Mouse (Mus musculus) embryonic facial prominence, embryonic 14.5 days (tissue): Measurements from ENCODE around the gene Zfp710. TPM values are rescaled to one million over a fixed set of nuclear protein-coding genes. Genes with fewer than 3 reads are reported as not detected.

ENCODE experiments used
- ATAC-seq: fragments of 200-750 bp; cut with Nextera tagmentation; 2 replicates; pipeline ENCODE4 v1.8.0; 2017; ENCODE audit warnings: low read depth, moderate number of reproducible peaks, moderate TSS enrichment
- DNase-seq: peaks from one replicate; pipeline ENCODE4 v3.0.0-alpha.2; 2015; ENCODE audit warnings: low spot score
- H3K27ac ChIP-seq: fragments of 300-500 bp; sonication (generic); replicated peaks from 2 replicates; pipeline ENCODE4 v1.5.1; 2014; ENCODE audit warnings: low read depth, mild to moderate bottlenecking, low read length, moderate library complexity
- H3K27me3 ChIP-seq: fragments of 300-500 bp; sonication (generic); replicated peaks from 2 replicates; pipeline ENCODE4 v1.6.1; 2014; ENCODE audit warnings: low read length; ENCODE audit not compliant: control insufficient read depth, insufficient read depth
- H3K36me3 ChIP-seq: fragments of 300-500 bp; sonication (generic); 2 replicates; pipeline ENCODE4 v1.6.1; 2014; ENCODE audit warnings: low read length, mixed read lengths; ENCODE audit not compliant: control insufficient read depth, insufficient read depth
- H3K4me1 ChIP-seq: fragments of 300-500 bp; sonication (generic); 2 replicates; pipeline ENCODE4 v1.6.1; 2014; ENCODE audit warnings: antibody characterized with exemption, low read length; ENCODE audit not compliant: control insufficient read depth, insufficient read depth
- H3K4me2 ChIP-seq: fragments of 300-500 bp; sonication (generic); 2 replicates; pipeline ENCODE4 v1.6.1; 2014; ENCODE audit warnings: low read depth, mild to moderate bottlenecking, low read length, moderate library complexity, mixed read lengths
- H3K4me3 ChIP-seq: fragments of 300-500 bp; sonication (generic); 2 replicates; pipeline ENCODE4 v1.5.1; 2014; ENCODE audit warnings: low read depth, mild to moderate bottlenecking, low read length
- H3K9ac ChIP-seq: fragments of 300-500 bp; sonication (generic); 2 replicates; pipeline ENCODE4 v1.6.1; 2014; ENCODE audit warnings: low read depth, mild to moderate bottlenecking, low read length, moderate library complexity, mixed read lengths
- H3K9me3 ChIP-seq: fragments of 300-500 bp; sonication (generic); 2 replicates; pipeline ENCODE4 v1.6.1; 2016; ENCODE audit warnings: low read length; ENCODE audit not compliant: control insufficient read depth
- WGBS: fragments of 180-500 bp; shearing (Covaris S2); extraction: QIAGEN DNeasy Blood & Tissue Kit; methylation state at CpG from one replicate; pipeline ENCODE4 v1.1.7; 2014; 5-methylcytosine and 5-hydroxymethylcytosine counted together
- polyA plus RNA-seq: library from polyadenylated mRNA; unstranded; fragments of >200 nt; fragmentation: Nextera tagmentation; extraction: Ambion mirVana; gene quantifications from 2 replicates; pipeline ENCODE4 v1.2.1, GENCODE M21; 2014

The Zfp710 gene
- polyA plus RNA-seq, 1 experiment from 2014 or later: 14.3 TPM

DNA sequence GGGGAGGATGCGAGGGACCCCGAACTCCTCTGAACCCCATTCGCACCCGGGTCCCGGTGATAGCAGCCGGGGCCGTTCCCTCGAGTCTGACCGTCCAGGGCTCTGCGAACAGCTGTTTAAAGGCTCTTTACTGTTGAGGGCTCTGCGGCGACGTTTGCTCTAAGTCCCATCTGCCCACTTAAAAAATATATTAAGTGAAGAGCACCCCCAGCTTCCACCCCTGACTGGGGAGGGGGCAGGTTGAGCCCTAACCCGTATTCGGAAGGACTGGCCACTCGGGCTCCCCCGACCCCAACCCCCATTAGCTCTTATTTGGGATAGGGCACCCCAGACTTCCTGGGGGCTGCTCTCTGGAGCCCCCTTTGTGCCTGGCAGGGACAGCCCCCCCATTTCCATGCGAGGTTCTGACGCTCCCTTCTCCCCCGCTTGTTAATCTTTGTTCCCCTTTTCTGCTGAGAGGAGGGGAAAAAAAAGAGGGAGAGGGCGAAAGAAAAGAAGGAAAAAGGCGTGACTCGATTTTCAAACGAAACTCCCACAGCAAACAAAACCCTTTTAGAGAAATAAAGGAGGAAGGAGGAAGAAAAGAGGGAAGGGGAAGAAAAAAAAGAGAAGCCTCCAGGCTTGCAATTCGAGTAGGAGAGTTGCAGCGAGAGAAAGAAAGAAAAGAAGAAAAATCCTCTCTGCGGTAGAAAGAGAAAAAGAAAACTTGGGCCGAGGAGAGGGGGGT, 940 bp downstream of the Zfp710 start:
- Histone ChIP-seq H3K27ac (peak overlapping the region; percentile 99), H3K4me3 (peak overlapping the region; percentile 85), H3K27me3 (no peaks in the 10 kb centered on the region), H3K9ac (peak overlapping the region; percentile 90), H3K4me1 (peaks cover 14% of the 10 kb centered on the region; the same call in 1 of the 2 replicates), H3K4me2 (peak overlapping the region; percentile 73), H3K36me3 (no peaks in the 10 kb centered on the region), H3K9me3 (no peaks in the 10 kb centered on the region)
- peak; percentile 7 for ATAC-seq
- WGBS: 1% methylated on average over 27 of the region's 28 CpGs
- DNase-seq: peak; percentile 39

DNA sequence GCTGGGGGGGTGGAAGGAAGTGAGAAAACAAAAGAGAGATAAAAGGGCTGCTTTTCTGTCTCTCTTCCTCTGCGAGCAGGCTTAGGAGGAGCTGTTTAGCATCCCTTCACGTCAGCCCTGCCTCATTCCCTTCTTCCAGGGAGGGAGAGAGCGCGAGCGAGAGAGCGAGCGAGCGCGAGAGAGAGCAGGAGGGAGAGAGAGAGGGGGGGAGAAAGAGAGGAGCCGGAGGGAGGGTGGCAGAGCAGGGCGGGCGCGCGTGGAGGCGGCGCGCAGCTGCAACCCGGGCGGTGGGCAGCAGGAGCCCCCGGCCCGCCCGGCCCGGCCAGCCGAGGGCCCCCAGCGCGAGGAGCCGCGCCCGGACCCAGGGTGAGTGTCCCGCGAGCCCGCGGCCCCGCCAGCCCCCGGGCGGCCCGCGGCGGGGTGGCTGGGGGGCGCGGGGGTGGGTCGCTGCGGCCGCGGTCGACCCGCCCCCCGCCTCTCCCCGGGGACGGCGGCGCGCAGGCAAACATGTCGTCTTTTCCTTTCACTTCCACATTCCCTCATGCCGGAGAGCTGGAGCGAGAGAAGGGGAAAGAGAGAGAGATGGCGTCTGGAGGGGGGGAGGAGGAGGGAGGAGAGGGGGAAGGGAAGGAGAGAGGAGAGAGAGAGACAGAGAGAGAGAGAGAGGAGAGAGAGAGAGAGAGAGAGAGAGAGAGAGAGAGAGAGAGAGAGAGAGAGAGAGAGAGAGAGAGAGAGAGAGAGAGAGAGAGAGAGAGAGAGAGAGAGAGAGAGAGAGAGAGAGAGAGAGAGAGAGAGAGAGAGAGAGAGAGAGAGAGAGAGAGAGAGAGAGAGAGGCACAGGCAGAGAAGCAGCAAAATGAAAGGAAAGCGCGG, 1.7 kb downstream of the Zfp710 start:
- 1% methylated on average over 24 of the region's 59 CpGs for WGBS
- Histone ChIP-seq H3K9ac (peak overlapping the region; percentile 90), H3K9me3 (no peaks in the 10 kb centered on the region), H3K4me2 (peak overlapping the region; percentile 73), H3K27ac (peak overlapping the region; percentile 99), H3K36me3 (no peaks in the 10 kb centered on the region), H3K27me3 (no peaks in the 10 kb centered on the region), H3K4me3 (peak overlapping the region; percentile 85), H3K4me1 (peaks cover 14% of the 10 kb centered on the region; the same call in 1 of the 2 replicates)
- ATAC-seq: peak; percentile 64
- DNase-seq: peak; percentile 89

DNA sequence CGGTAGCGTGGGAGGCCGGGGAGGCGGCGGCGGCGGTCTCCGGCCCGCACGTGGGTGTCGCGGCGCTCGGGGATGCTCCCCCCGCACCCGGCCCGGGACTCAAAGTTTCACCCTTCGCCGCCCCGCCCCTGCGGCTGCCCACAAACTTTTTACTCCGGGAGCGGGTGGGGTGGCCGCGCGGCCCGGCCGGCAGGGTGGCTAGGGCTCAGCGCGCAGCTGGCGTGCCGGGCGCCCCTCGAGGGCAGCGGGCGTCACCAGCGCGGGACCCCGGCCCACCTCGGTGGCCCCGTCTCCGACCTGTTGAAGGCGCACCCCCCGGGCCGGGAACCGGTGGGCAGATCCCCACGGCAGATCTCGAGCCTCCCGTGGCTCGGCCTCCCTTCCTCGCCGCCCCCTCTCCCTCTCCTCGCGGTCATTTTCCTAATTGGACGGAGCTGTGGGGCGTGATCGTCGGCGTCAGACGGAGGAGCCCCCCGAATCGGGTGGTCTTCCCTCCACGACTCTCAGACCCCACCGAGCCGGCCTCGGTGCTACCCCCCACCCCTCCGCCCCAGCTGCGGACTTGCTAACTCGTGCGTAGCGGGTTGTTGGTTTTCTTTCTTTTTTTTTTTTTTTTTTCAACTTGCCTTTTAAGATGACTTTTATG, 2.5 kb downstream of the Zfp710 start:
- ATAC-seq (peak; percentile 20), DNase-seq (peak; percentile 74)
- WGBS: 0% methylated on average over 15 of the region's 71 CpGs
- Histone ChIP-seq H3K27me3 (no peaks in the 10 kb centered on the region), H3K4me3 (peak overlapping the region; percentile 85), H3K4me2 (peak overlapping the region; percentile 73), H3K36me3 (no peaks in the 10 kb centered on the region), H3K4me1 (peaks cover 18% of the 10 kb centered on the region; the same call in 1 of the 2 replicates), H3K9ac (peak overlapping the region; percentile 90), H3K27ac (peak overlapping the region; percentile 99), H3K9me3 (no peaks in the 10 kb centered on the region)

DNA sequence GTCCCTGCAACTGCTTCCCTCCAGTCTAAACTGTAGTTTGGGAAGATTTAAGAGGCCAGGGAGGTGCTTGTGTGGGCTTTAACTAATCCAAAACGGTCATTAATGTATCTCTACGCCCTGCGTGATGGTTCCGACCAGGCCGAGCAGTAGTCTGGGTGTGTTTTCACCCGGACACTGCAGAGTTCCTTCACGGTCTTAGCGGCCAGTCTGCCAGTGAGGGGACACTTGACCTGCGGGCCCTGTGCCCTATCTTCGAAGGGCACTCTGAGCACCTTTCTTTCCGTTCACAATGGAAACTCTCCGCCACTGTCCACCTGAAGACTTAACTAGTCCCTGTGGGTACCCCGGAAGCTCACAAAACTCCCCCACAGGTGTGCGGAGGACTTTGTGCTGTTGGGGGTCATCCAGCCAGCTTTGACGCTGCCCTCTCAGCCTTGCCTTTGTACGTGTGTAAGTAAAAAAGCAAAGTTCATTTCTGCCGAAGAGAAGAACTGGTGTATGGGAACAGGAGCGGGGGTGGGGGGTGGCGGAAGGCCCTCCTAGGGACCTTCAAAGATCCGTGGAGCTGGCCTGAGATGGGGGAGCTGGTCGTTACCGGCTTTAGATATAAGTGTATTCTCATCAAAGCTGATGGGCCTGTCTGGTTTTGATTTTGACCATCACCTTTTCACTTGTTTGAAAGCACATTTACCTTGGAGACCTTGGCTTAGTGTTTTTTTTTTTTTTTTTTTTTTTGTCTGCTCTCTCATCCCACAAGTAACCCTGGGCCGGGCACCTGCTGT, 3.2 kb downstream of the Zfp710 start:
- no peaks in the 10 kb centered on the region for H3K9me3 ChIP-seq
- ATAC-seq (no peak), DNase-seq (no peak)
- H3K4me3 ChIP-seq: peak overlapping the region; percentile 85
- peaks cover 20% of the 10 kb centered on the region; the same call in 1 of the 2 replicates for H3K4me1 ChIP-seq
- peak overlapping the region; percentile 99 for H3K27ac ChIP-seq
- WGBS: 9% methylated on average over 23 of the region's 23 CpGs
- peak overlapping the region; percentile 90 for H3K9ac ChIP-seq
- H3K36me3 ChIP-seq: no peaks in the 10 kb centered on the region
- peak overlapping the region; percentile 73 for H3K4me2 ChIP-seq
- H3K27me3 ChIP-seq: no peaks in the 10 kb centered on the region

DNA sequence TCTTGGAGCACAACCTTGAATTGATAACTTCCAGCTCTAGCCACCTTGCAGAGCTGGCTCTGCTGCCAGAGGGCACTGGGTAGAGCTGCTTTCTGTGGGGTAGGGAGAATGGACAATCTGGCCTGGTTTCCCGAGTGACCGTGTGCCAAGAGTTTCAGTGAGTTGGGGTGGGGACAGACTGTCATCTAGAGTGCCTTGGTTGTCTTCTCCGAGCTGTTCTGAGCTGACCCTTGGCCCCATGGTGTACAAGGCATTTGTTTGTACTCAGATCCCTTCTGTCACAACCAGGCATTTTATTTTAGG, 3.8 kb downstream of the Zfp710 start:
- no peak overlapping the region for H3K27ac ChIP-seq
- no peak for ATAC-seq
- no peak for DNase-seq
- no peaks in the 10 kb centered on the region for H3K36me3 ChIP-seq
- WGBS: 42% methylated on average over 3 of the region's 3 CpGs
- peak overlapping the region; percentile 90; the same call in 1 of the 2 replicates for H3K9ac ChIP-seq
- H3K27me3 ChIP-seq: no peaks in the 10 kb centered on the region
- H3K4me2 ChIP-seq: peak overlapping the region; percentile 73
- H3K4me3 ChIP-seq: peak overlapping the region; percentile 85
- H3K9me3 ChIP-seq: no peaks in the 10 kb centered on the region
- peaks cover 24% of the 10 kb centered on the region; the same call in 1 of the 2 replicates for H3K4me1 ChIP-seq

DNA sequence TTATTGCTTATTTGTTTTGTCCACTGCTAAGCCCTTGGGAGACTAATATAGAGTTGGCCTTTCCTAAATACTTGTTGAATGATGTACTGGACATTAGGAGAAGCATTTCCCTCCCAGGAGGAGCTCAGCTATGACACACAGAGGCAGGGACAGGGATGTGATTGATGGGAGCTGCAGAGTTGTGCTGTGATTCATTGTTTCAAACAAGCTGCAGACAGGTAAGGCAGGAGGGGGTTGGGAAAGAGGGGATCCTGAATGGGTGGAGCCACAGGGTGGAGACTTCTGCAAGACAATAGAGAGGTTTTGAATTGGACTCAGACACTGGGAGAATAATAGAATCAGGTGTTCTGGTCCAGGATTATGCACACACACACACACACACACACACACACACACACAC, 5.4 kb downstream of the Zfp710 start:
- ATAC-seq (no peak), DNase-seq (no peak)
- H3K4me1 ChIP-seq: peaks cover 27% of the 10 kb centered on the region; the same call in 1 of the 2 replicates
- no peaks in the 10 kb centered on the region for H3K9me3 ChIP-seq
- no peak overlapping the region for H3K9ac ChIP-seq
- H3K4me3 ChIP-seq: no peak overlapping the region
- H3K36me3 ChIP-seq: no peaks in the 10 kb centered on the region
- no peak overlapping the region for H3K27ac ChIP-seq
- no peaks in the 10 kb centered on the region for H3K27me3 ChIP-seq
- H3K4me2 ChIP-seq: no peak overlapping the region

DNA sequence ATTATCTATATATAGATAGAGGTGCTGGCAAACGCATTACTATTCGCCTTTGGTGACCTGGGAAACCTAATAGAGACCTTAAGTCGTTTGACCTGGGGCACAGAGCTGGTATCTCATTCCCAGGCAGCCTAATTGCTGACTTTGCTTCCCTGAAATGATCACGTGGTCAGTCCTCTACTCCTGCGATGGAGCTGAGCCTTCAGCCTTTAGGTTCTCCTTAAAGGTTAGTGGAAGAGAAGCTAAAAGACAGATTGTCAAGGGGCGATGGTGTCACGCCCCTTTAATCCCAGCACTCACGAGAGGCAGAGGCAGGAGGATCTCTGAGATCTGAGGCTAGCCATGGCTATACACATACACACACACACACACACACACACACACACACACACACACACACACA, 5.9 kb downstream of the Zfp710 start:
- WGBS: 90% methylated on average over 8 of the region's 8 CpGs
- Histone ChIP-seq H3K9ac (no peak overlapping the region), H3K4me1 (peaks cover 28% of the 10 kb centered on the region), H3K36me3 (no peaks in the 10 kb centered on the region), H3K4me2 (no peak overlapping the region), H3K27ac (no peak overlapping the region), H3K4me3 (no peak overlapping the region), H3K27me3 (no peaks in the 10 kb centered on the region), H3K9me3 (no peaks in the 10 kb centered on the region)
- ATAC-seq (no peak), DNase-seq (no peak)

DNA sequence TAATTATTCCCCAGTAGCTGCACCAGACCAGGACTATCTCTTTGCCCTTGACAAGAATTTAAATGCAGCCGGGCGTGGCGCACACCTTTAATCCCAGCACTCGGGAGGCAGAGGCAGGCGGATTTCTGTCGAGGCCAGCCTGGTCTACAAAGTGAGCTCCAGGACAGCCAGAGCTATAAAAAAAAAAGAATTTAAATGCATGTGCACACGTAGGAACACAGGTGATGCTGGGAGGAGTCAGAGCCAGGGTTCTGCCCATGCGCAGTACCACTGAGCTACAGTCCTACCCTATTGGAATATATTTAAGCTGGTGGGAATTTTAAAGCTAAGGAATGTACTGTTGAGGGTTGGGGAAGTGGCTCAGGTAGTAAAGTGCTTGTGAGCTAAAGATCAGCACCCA, 6.4 kb downstream of the Zfp710 start:
- ATAC-seq (no peak), DNase-seq (no peak)
- peaks cover 32% of the 10 kb centered on the region for H3K4me1 ChIP-seq
- H3K9ac ChIP-seq: no peak overlapping the region
- H3K9me3 ChIP-seq: no peaks in the 10 kb centered on the region
- no peak overlapping the region for H3K27ac ChIP-seq
- H3K36me3 ChIP-seq: no peaks in the 10 kb centered on the region
- no peak overlapping the region for H3K4me2 ChIP-seq
- H3K27me3 ChIP-seq: no peaks in the 10 kb centered on the region
- no peak overlapping the region for H3K4me3 ChIP-seq
- 91% methylated on average over 8 of the region's 8 CpGs for WGBS
